Mouse (Mus musculus) heart, embryonic 11.5 days (tissue): Measurements from ENCODE around the gene Fam102b. TPM values are rescaled to one million over a fixed set of nuclear protein-coding genes. Genes with fewer than 3 reads are reported as not detected.
A peak's percentile ranks its signal among the peaks of the same experiment; 100 is the strongest.

ENCODE experiments used
- ATAC-seq: fragments of 200-750 bp; cut with Nextera tagmentation; replicated peaks from 2 replicates; pipeline ENCODE4 v1.8.0; 2017; ENCODE audit warnings: moderate library complexity; ENCODE audit not compliant: insufficient number of reproducible peaks, low FRiP score, low TSS enrichment
- H3K27ac ChIP-seq: fragments of 300-500 bp; sonication (generic); 2 replicates; pipeline ENCODE4 v1.5.1; 2014; ENCODE audit warnings: mild to moderate bottlenecking, low read depth, low read length
- H3K27me3 ChIP-seq: fragments of 300-500 bp; sonication (generic); 2 replicates; pipeline ENCODE4 v1.6.1; 2014; ENCODE audit warnings: mild to moderate bottlenecking, low read length, mixed read lengths; ENCODE audit not compliant: control insufficient read depth, insufficient read depth
- H3K36me3 ChIP-seq: fragments of 300-500 bp; sonication (generic); 2 replicates; pipeline ENCODE4 v1.6.1; 2014; ENCODE audit warnings: mild to moderate bottlenecking, low read length, moderate library complexity, mixed read lengths; ENCODE audit not compliant: control insufficient read depth, insufficient read depth
- H3K4me1 ChIP-seq: fragments of 300-500 bp; sonication (generic); 2 replicates; pipeline ENCODE4 v1.6.1; 2014; ENCODE audit warnings: low read length; ENCODE audit not compliant: control insufficient read depth, insufficient read depth
- H3K4me2 ChIP-seq: fragments of 300-500 bp; sonication (generic); 2 replicates; pipeline ENCODE4 v1.6.1; 2014; ENCODE audit warnings: mild to moderate bottlenecking, moderate library complexity
- H3K4me3 ChIP-seq: fragments of 300-500 bp; sonication (generic); 2 replicates; pipeline ENCODE4 v1.5.1; 2014; ENCODE audit warnings: low read depth, low read length
- H3K9ac ChIP-seq: fragments of 300-500 bp; sonication (generic); 2 replicates; pipeline ENCODE4 v1.6.1; 2014; ENCODE audit warnings: mild to moderate bottlenecking, low read depth, low read length, moderate library complexity
- H3K9me3 ChIP-seq: fragments of 300-500 bp; sonication (generic); replicated peaks from 2 replicates; pipeline ENCODE4 v1.6.1; 2016; ENCODE audit warnings: low read length; ENCODE audit not compliant: control insufficient read depth
- WGBS: fragments of 180-500 bp; shearing (Covaris S2); extraction: QIAGEN DNeasy Blood & Tissue Kit; methylation state at CpG from one replicate; pipeline ENCODE4 v1.1.7; 2014; ENCODE audit not compliant: insufficient replicate concordance; 5-methylcytosine and 5-hydroxymethylcytosine counted together
- polyA plus RNA-seq: library from polyadenylated mRNA; unstranded; fragments of >200 nt; fragmentation: Nextera tagmentation; extraction: Ambion mirVana; gene quantifications from 2 replicates; pipeline ENCODE4 v1.2.1, GENCODE M21; 2014

The Fam102b gene
- polyA plus RNA-seq, 1 experiment from 2014 or later: 7.9 TPM

DNA sequence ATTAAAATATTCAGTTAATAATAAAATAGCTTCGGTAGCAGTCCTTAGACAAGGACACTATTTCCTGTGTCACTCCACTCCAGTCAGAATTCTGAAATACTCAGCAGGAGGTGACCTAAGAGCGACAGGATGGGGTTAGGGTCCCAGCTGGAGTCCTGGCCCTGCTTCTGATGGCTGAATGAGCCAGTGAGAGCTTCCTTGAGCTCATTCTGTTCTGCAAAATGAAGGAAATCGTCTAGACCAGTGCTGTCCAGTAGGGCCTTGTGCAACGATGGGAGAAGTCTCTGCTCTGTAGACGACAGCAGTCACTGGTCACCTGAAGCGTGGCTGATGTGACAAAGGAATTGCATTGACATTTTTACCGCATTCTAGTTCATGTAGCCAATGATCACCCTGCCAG lies 16.0 kb upstream of the Fam102b start:
- Histone ChIP-seq H3K9me3 (no peaks in the 10 kb centered on the region), H3K4me3 (no peak overlapping the region), H3K27me3 (no peaks in the 10 kb centered on the region), H3K4me2 (no peak overlapping the region), H3K4me1 (0 out of 2 replicates have a peak, but pooled peaks cover 3% of the 10 kb centered on the region), H3K27ac (no peak overlapping the region), H3K36me3 (no peaks in the 10 kb centered on the region), H3K9ac (no peak overlapping the region)
- 64% methylated on average over 7 of the region's 7 CpGs for WGBS
- no peak for ATAC-seq

- no peak overlapping the region for H3K27ac ChIP-seq
- 84% methylated on average over 4 of the region's 4 CpGs for WGBS
- H3K27me3 ChIP-seq: no peaks in the 10 kb centered on the region
- H3K4me2 ChIP-seq: no peak overlapping the region
- no peaks in the 10 kb centered on the region for H3K4me1 ChIP-seq
- no peak for ATAC-seq
- no peaks in the 10 kb centered on the region for H3K9me3 ChIP-seq
- H3K4me3 ChIP-seq: no peak overlapping the region
- no peaks in the 10 kb centered on the region for H3K36me3 ChIP-seq
- H3K9ac ChIP-seq: no peak overlapping the region
These were observed 13.5 kb upstream of the Fam102b start for GRCm38 (mm10) chr3:109040908-109041307.

- Histone ChIP-seq H3K4me1 (no peaks in the 10 kb centered on the region), H3K9me3 (no peaks in the 10 kb centered on the region), H3K36me3 (no peaks in the 10 kb centered on the region), H3K27ac (no peak overlapping the region), H3K4me2 (no peak overlapping the region), H3K4me3 (no peak overlapping the region), H3K27me3 (no peaks in the 10 kb centered on the region), H3K9ac (no peak overlapping the region)
- WGBS: 92% methylated on average over 1 of the region's 1 CpGs
- no peak for ATAC-seq
These were observed 7.0 kb upstream of the Fam102b start for GRCm38 (mm10) chr3:109034411-109034810.

GRCm38 (mm10) chr3:109032306-109032705 lies 4.9 kb upstream of the Fam102b start:
- Histone ChIP-seq H3K9ac (no peak overlapping the region), H3K4me3 (no peak overlapping the region), H3K27me3 (no peaks in the 10 kb centered on the region), H3K9me3 (no peaks in the 10 kb centered on the region), H3K36me3 (no peaks in the 10 kb centered on the region), H3K4me1 (no peaks in the 10 kb centered on the region), H3K4me2 (no peak overlapping the region), H3K27ac (no peak overlapping the region)
- no peak for ATAC-seq
- WGBS: 47% methylated on average over 2 of the region's 2 CpGs

DNA sequence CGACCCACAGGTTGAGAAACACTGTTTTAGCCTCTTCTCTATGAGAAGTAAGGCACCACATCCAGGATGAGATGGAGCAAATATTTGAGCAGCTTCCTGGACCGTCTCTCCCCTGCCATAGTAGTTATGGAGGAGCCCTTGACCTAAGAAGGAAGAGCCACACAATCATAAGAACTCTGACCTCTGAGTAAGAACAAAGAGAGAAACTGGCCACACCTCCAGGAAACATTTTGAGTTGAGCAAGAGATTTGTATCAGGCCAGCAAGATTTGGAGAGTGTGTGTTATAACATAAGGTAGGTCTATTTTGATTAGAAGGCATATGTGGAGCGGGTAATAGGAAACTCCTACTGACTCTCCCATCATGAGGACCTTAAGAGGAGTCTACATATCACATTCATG lies 4.2 kb upstream of the Fam102b start:
- no peaks in the 10 kb centered on the region for H3K27me3 ChIP-seq
- ATAC-seq: no peak
- no peak overlapping the region for H3K4me3 ChIP-seq
- WGBS: 75% methylated on average over 3 of the region's 3 CpGs
- no peaks in the 10 kb centered on the region for H3K9me3 ChIP-seq
- H3K4me1 ChIP-seq: no peaks in the 10 kb centered on the region
- H3K9ac ChIP-seq: no peak overlapping the region
- H3K27ac ChIP-seq: no peak overlapping the region
- H3K4me2 ChIP-seq: no peak overlapping the region
- H3K36me3 ChIP-seq: no peaks in the 10 kb centered on the region

GRCm38 (mm10) chr3:109030817-109031216 lies 3.4 kb upstream of the Fam102b start:
- Histone ChIP-seq H3K4me2 (no peak overlapping the region), H3K9ac (no peak overlapping the region), H3K9me3 (no peaks in the 10 kb centered on the region), H3K27ac (no peak overlapping the region), H3K4me1 (no peaks in the 10 kb centered on the region; the same call in 1 of the 2 replicates), H3K36me3 (no peaks in the 10 kb centered on the region), H3K4me3 (no peak overlapping the region), H3K27me3 (no peaks in the 10 kb centered on the region)
- 60% methylated on average over 6 of the region's 6 CpGs for WGBS
- no peak for ATAC-seq

DNA sequence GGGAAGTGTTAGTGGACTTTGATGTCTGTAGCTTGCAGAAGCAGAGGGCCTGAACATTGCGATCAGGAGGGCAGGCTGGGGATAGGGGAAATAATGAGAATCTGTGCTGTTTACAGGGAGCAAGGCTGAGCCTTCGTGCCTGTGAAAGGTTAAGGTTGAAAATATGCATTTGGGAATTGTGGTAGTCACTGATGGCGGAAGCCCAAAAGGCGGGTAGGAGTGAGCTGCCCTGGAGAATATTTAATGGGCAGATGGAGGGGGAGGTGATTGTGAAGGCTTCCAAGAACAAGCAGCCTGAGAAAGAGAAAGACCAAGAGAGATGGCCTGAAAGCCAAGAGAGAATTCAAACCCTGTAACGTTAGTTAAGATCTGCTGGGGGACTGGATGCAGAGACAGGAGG lies 2.3 kb upstream of the Fam102b start:
- H3K4me1 ChIP-seq: no peaks in the 10 kb centered on the region; the same call in 1 of the 2 replicates
- no peak overlapping the region for H3K4me2 ChIP-seq
- H3K4me3 ChIP-seq: no peak overlapping the region
- H3K9me3 ChIP-seq: no peaks in the 10 kb centered on the region
- no peak for ATAC-seq
- no peak overlapping the region for H3K27ac ChIP-seq
- no peak overlapping the region for H3K9ac ChIP-seq
- 74% methylated on average over 5 of the region's 5 CpGs for WGBS
- H3K27me3 ChIP-seq: no peaks in the 10 kb centered on the region
- H3K36me3 ChIP-seq: no peaks in the 10 kb centered on the region

GRCm38 (mm10) chr3:109026991-109027470 lies 376 bp downstream of the Fam102b start:
- Histone ChIP-seq H3K9me3 (no peaks in the 10 kb centered on the region), H3K4me1 (no peaks in the 10 kb centered on the region; the same call in 1 of the 2 replicates), H3K9ac (peak overlapping the region; percentile 77), H3K27me3 (no peaks in the 10 kb centered on the region), H3K36me3 (no peaks in the 10 kb centered on the region), H3K4me2 (peak overlapping the region; percentile 87), H3K27ac (peak overlapping the region; percentile 64), H3K4me3 (peak overlapping the region; percentile 72)
- ATAC-seq: peak; percentile 76
- WGBS: under 1% methylated on average over 34 of the region's 51 CpGs

DNA sequence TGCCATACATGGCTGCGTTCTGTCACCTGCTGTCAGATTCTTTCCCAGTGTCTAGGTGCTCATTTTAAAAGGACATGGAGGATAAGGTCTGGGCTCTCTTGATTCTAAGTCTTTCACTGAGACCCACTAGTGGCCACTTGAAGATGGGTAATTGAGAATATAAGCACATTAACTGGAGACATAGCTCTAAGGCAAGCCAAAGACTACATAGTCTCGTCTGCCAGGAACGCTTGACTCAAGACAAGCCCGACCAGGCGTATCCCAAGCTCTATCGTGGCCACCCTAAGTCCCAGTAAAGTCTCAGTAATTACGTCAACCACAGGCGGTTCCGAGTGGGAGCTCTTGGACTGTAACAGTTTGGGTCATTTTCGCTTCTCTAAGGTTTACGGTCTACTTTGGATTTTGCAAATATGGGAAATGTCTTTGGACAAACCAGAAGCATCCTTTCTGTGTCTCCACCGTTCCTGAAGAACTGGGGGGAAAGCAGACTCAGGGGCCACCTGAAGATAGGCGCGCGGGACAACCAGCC lies 881 bp downstream of the Fam102b start:
- WGBS: 8% methylated on average over 15 of the region's 15 CpGs
- H3K36me3 ChIP-seq: no peaks in the 10 kb centered on the region
- no peaks in the 10 kb centered on the region for H3K27me3 ChIP-seq
- peak overlapping the region; percentile 87 for H3K4me2 ChIP-seq
- no peaks in the 10 kb centered on the region; the same call in 1 of the 2 replicates for H3K4me1 ChIP-seq
- H3K4me3 ChIP-seq: peak overlapping the region; percentile 72
- peak; percentile 37; the same call in 1 of the 2 replicates for ATAC-seq
- H3K9ac ChIP-seq: peak overlapping the region; percentile 77
- no peaks in the 10 kb centered on the region for H3K9me3 ChIP-seq
- H3K27ac ChIP-seq: peak overlapping the region; percentile 64; the same call in 1 of the 2 replicates
